25 mouse cellular contexts compared by ENCODE assay signal in genomic region chrX:164058523-164058922, GRCm38 (mm10). TPM values are rescaled to one million over a fixed set of nuclear protein-coding genes. Genes with fewer than 3 reads are reported as not detected.
A peak's percentile ranks its signal among the peaks of the same experiment; 100 is the strongest.
DNase-seq lines count a peak whose midpoint lies in the region; ATAC-seq and TF ChIP-seq lines count a peak whose summit lies in the region.
"Had no signal": no experiment of that assay in that cellular context is flagged by ENCODE, and none has a peak within 500 bp of the region (broad histone marks: within the 10 kb centered on the region; RNA-seq: fewer than 3 reads in every experiment).

No protein-coding gene starts in this region.

- no peak for TF ChIP-seq POLR2A in MEL (IDR thresholded peaks at IDR 0.05; ENCODE audit: control insufficient read depth in 1 of 2, insufficient read depth in 1 of 2, low read depth in 1 of 2, low read length in 2 of 2, poor library complexity in 1 of 2)

- H3K79me2 ChIP-seq in MEL (ENCODE audit: control insufficient read depth, insufficient read depth, low read length, poor library complexity): no peaks in the 10 kb centered on the region

- no peak for TF ChIP-seq RAD21 in MEL (IDR thresholded peaks at IDR 0.05; ENCODE audit: low read depth, low read length)

- no peak for TF ChIP-seq CTCF in MEL (IDR thresholded peaks at IDR 0.05 in 2 of 3, conservative IDR thresholded peaks at IDR 0.05 in 1 of 3; ENCODE audit: control insufficient read depth in 1 of 3, insufficient read depth in 1 of 3, low read depth in 2 of 3, low read length in 3 of 3, poor library complexity in 1 of 3, severe bottlenecking in 1 of 3)

- H3K27ac ChIP-seq in MEL (ENCODE audit: control insufficient read depth, low read depth, low read length): peak overlapping the region; percentile 51

- 0 out of 2 replicates have a peak overlapping the region, but pooled peaks have one; percentile 2 for H3K9ac ChIP-seq in MEL (ENCODE audit: control insufficient read depth, low read depth, low read length, poor library complexity, severe bottlenecking)

- peaks cover 35 to 49% of the 10 kb centered on the region in 2 experiments for H3K4me1 ChIP-seq in MEL (ENCODE audit: control insufficient read depth in 1 of 2, insufficient read depth in 2 of 2, low read length in 2 of 2)

- peak; percentile 1 for DNase-seq in heart, adult 11 months
- DNase-seq in heart, adult 8-10 months (ENCODE audit: low spot score): no peak
- no peak for DNase-seq in MEL (ENCODE audit: low read depth, low spot score)
- DNase-seq in kidney, postnatal 14 days: no peak
- no peak for DNase-seq in right cerebral cortex, postnatal 4 days
- no peak for DNase-seq in cerebellum, adult 11 months
- DNase-seq: adrenal gland, adult 2 months; adrenal gland, adult 8-10 months; adrenal gland, postnatal 10 days; adrenal gland, postnatal 14 days; adrenal gland, postnatal 25 days; adrenal gland, postnatal 36 days; B cell, adult 2 months; cerebellum, adult 11-12 months; cerebellum, adult 18-20 months; cerebellum, adult 2 months had no signal

- no peak for TF ChIP-seq EP300 in MEL (IDR thresholded peaks at IDR 0.05; ENCODE audit: low read depth in 1 of 2, low read length in 2 of 2)

- no peaks in the 10 kb centered on the region for H3K27me3 ChIP-seq in MEL (ENCODE audit: control insufficient read depth in 1 of 2, insufficient read depth in 2 of 2, low read length in 2 of 2)
- H3K27me3 ChIP-seq: CH12.LX, Patski had no signal

- peak overlapping the region; percentile 1 to 27; a peak in 2 of 4 replicates for H3K4me3 ChIP-seq in MEL (ENCODE audit: control insufficient read depth in 1 of 2, insufficient read depth in 1 of 2, low read depth in 2 of 2, low read length in 2 of 2)

- peaks cover 0 to 56% of the 10 kb centered on the region in 2 experiments; a peak in 2 of 4 replicates for H3K36me3 ChIP-seq in MEL (ENCODE audit: control insufficient read depth in 1 of 2, insufficient read depth in 2 of 2, low read length in 2 of 2)
- H3K36me3 ChIP-seq: G1E had no signal

- peak; percentile 53 for ATAC-seq in megakaryocyte progenitor cell, adult 5-6 weeks (replicated peaks; ENCODE audit: poor library complexity)
- ATAC-seq in megakaryocyte-erythroid progenitor cell, adult 5-6 weeks (replicated peaks; ENCODE audit: low FRiP score, low TSS enrichment, poor library complexity, severe bottlenecking): peak; percentile 79
- ATAC-seq: activated CD4-positive, CD25-positive, alpha-beta regulatory T cell, adult 4 months; CD4-positive, CD25-positive, alpha-beta regulatory T cell, adult 4 months; Patski had no signal

- H3K9me3 ChIP-seq in MEL (replicated peaks; ENCODE audit: insufficient read depth, low read length): no peaks in the 10 kb centered on the region
- H3K9me3 ChIP-seq: G1E had no signal

TF ChIP-seq in MEL, 35 proteins besides CTCF, POLR2A, EP300 and RAD21:
- TF ChIP-seq RCOR1 (IDR thresholded peaks at IDR 0.05; ENCODE audit: low read depth, low read length) (no peak), GATA1 (IDR thresholded peaks at IDR 0.05; ENCODE audit: low read depth, low read length) (no peak), POLR2AphosphoS2 (IDR thresholded peaks at IDR 0.05; ENCODE audit: low read length) (no peak), ZC3H11A (IDR thresholded peaks at IDR 0.05; ENCODE audit: low read depth, low read length) (no peak), ZMIZ1 (IDR thresholded peaks at IDR 0.05; ENCODE audit: low read depth, low read length) (no peak), GABPA (IDR thresholded peaks at IDR 0.05; ENCODE audit: low read depth, low read length) (no peak)
TF ChIP-seq in MEL: peak in this region for 0.

RNA-seq across cellular contexts. Expression of gene Siah1b, which starts 17.8 kb away (rescaled TPM):
- 1 to 10 TPM; 3.7 to 4.7 (median 4.3) TPM for total RNA-seq in heart, adult 8-10 months (2022)
- 46.2 and 54.2 TPM in 2 replicates for total RNA-seq in MEL (2012; rRNA removed)
- 10 to 100 TPM in 1 of 2 experiments, not detected in 1; 65.1 TPM for polyA plus RNA-seq in MEL (2012; ENCODE audit: insufficient read depth in 1 of 2, insufficient read length in 2 of 2, low read depth in 1 of 2, low replicate concordance in 2 of 2, missing spikeins in 1 of 2)
- total RNA-seq in megakaryocyte progenitor cell, adult 5-6 weeks (2015): 15.1 and 16.3 TPM in 2 replicates
- total RNA-seq in megakaryocyte progenitor cell, adult 5-6 weeks (2017): 15.4 and 21.6 TPM in 2 replicates
- 14.0 and 21.3 TPM in 2 replicates for total RNA-seq in megakaryocyte-erythroid progenitor cell, adult 5-6 weeks (2014; fragmentation: Nextera tagmentation)
- total RNA-seq in megakaryocyte-erythroid progenitor cell, adult 5-6 weeks (2017): 11.4 and 19.9 TPM in 2 replicates

RNA-seq across cellular contexts. Expression of gene Cltrn, which starts 30.1 kb away (rescaled TPM):
- not detected for total RNA-seq in heart, adult 8-10 months (2022)
- total RNA-seq in MEL (2012; rRNA removed): 0.12 TPM in 1 of 2 replicates, not detected in the other
- under 1 TPM in 1 of 2 experiments, not detected in 1; 0.13 TPM for polyA plus RNA-seq in MEL (2012; ENCODE audit: insufficient read depth in 1 of 2, insufficient read length in 2 of 2, low read depth in 1 of 2, low replicate concordance in 2 of 2, missing spikeins in 1 of 2)
- not detected in 2 replicates for total RNA-seq in megakaryocyte progenitor cell, adult 5-6 weeks (2015)
- total RNA-seq in megakaryocyte progenitor cell, adult 5-6 weeks (2017): not detected in 2 replicates
- not detected in 2 replicates for total RNA-seq in megakaryocyte-erythroid progenitor cell, adult 5-6 weeks (2014; fragmentation: Nextera tagmentation)
- not detected in 2 replicates for total RNA-seq in megakaryocyte-erythroid progenitor cell, adult 5-6 weeks (2017)
- total RNA-seq: adrenal gland, adult 8-10 months; adrenal gland, postnatal 14 days; adrenal gland, postnatal 25 days; adrenal gland, postnatal 36 days; CH12.LX; ES-E14 had no signal
- polyA plus RNA-seq: activated CD4-positive, CD25-positive, alpha-beta regulatory T cell, adult 4 months; adrenal gland, adult 2 months; C2C12; CD4-positive, CD25-positive, alpha-beta regulatory T cell, adult 4 months; Patski had no signal

RNA-seq across cellular contexts. Expression of gene Car5b, which starts 30.7 kb away (rescaled TPM):
- total RNA-seq in heart, adult 8-10 months (2022): 1 to 10 TPM in 1 of 4 experiments, under 1 TPM in 3; 0.44 to 1.5 (median 0.63) TPM
- 0.23 and 0.50 TPM in 2 replicates for total RNA-seq in MEL (2012; rRNA removed)
- under 1 TPM in 1 of 2 experiments, not detected in 1; 0.31 TPM for polyA plus RNA-seq in MEL (2012; ENCODE audit: insufficient read depth in 1 of 2, insufficient read length in 2 of 2, low read depth in 1 of 2, low replicate concordance in 2 of 2, missing spikeins in 1 of 2)
- 0.30 TPM in 1 of 2 replicates, not detected in the other for total RNA-seq in megakaryocyte progenitor cell, adult 5-6 weeks (2015)
- 0.21 and 0.24 TPM in 2 replicates for total RNA-seq in megakaryocyte progenitor cell, adult 5-6 weeks (2017)
- total RNA-seq in megakaryocyte-erythroid progenitor cell, adult 5-6 weeks (2014; fragmentation: Nextera tagmentation): 0.17 TPM in 1 of 2 replicates, not detected in the other
- total RNA-seq in megakaryocyte-erythroid progenitor cell, adult 5-6 weeks (2017): 0.47 and 1.4 TPM in 2 replicates
- polyA plus RNA-seq: G1E had no signal
